Mouse (Mus musculus): ENCODE data around the gene Clybl.

DNA sequence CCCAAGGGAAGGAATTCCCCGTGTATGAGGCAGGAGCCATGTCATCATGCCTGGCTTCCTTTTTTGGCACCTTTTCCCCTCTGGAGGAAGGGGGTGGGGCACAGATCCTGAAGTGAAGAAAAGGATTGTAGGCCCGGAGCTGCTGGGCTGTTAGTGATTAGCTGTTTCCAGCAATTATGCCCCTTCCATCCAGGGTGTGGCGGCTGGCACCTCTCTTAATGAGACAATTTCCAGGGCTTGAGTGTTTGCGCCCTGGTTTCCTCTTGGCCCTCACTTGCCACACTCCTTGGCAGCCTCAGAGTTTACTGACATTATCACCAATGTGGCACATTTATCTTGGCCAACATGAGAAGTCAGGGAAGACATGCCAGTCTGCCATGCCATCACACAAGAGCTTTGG, 155.5 kb downstream of the Clybl start:
- TF ChIP-seq CTCF (IDR thresholded peaks at IDR 0.05; ENCODE audit: extremely low read depth, insufficient read depth, low read length) (no peak), POLR2A (IDR thresholded peaks at IDR 0.05; ENCODE audit: extremely low read depth, insufficient read depth, low read length) (no peak)

Measured in cortical plate, adult 2 months (tissue).